Mouse (Mus musculus) small intestine, adult 10 weeks (tissue): ENCODE measurements around the gene Cacna1i. TPM values are rescaled to one million over a fixed set of nuclear protein-coding genes. Genes with fewer than 3 reads are reported as not detected.

ENCODE experiments used
- polyA plus RNA-seq: library from polyadenylated mRNA; stranded (reverse); fragments of 350-450 nt; fragmentation: Illumina TruSeq; extraction: RNeasy Lipid Tissue Mini Kit (QIAGEN cat#74804); gene quantifications from one replicate; pipeline ENCODE4 v1.2.3, GENCODE M21; 2014; ENCODE audit warnings: low replicate concordance

Cacna1i gene
- polyA plus RNA-seq: not detected

DNA sequence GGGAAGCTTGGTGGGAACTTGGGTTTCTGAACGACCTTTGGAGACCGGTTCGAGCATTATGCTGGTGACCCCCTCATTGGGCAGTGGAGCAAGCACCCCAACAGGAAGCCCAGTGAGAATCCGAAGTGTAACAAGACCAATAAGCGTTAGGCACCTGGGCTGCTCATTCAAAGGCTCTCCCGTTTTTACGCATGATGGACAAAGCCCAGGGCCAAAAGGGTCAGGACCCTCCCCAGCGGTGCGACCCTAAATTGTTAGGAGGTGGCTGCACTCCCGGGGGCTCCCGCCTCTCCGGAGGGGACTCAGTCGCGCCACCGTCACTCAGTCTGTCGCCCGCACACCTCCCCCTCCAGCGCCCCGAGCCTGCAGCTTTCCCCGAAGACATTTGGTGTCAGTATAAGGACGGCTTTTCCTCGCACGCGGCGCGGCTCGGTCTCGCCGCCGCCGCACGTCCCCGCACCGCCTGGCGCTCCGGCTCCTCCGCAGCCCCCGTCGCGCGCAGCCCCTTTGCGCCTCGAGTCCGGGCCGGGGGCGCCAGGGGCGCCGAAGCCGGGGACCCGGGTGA, at the start of gene Cacna1i:
Cacna1i (plus strand) TSS at position 388 of the 565 bp plus-strand sequence.

DNA sequence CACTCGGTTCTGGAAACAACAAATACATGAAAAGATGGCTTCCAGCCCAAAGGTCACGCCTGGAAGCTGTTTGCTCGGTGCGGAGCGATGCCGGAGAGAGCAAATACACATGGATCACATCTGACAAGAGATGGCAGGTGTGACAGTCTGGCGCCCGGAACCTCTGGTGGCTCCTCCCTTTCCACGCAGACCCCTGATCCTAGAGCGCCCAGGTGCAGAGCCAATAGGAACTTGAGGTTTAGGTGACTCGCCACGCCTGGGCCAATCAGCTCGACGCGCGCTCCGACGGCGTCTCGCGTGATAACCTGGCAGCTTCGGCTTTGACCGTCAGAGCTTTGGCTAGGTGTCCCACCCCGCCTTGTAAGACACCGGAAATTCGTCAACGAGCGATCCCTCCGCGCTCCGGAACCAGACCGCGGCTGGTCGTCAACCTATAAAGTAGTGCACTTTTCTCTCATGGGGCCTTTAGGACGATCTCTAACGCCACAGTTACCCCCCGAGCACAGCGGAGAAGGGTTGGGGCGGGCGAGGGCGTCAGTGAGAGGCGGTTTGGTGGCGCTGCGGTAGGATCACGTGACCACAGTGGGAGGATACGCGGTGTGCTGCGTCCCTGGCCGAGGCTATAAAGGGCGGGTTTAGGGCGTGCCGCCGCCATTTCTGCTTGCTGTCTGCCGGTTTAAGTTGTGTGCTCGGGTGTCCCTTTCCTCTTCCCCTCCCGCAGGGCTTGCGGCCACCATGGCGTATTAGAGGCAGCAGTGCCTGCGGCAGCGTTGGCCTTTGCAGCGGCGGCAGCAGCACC, 32.0 kb upstream of the Cacna1i start, which contains the start of gene Atf4:
Atf4 (plus strand) TSS at position 338 of the 799 bp plus-strand sequence.

DNA sequence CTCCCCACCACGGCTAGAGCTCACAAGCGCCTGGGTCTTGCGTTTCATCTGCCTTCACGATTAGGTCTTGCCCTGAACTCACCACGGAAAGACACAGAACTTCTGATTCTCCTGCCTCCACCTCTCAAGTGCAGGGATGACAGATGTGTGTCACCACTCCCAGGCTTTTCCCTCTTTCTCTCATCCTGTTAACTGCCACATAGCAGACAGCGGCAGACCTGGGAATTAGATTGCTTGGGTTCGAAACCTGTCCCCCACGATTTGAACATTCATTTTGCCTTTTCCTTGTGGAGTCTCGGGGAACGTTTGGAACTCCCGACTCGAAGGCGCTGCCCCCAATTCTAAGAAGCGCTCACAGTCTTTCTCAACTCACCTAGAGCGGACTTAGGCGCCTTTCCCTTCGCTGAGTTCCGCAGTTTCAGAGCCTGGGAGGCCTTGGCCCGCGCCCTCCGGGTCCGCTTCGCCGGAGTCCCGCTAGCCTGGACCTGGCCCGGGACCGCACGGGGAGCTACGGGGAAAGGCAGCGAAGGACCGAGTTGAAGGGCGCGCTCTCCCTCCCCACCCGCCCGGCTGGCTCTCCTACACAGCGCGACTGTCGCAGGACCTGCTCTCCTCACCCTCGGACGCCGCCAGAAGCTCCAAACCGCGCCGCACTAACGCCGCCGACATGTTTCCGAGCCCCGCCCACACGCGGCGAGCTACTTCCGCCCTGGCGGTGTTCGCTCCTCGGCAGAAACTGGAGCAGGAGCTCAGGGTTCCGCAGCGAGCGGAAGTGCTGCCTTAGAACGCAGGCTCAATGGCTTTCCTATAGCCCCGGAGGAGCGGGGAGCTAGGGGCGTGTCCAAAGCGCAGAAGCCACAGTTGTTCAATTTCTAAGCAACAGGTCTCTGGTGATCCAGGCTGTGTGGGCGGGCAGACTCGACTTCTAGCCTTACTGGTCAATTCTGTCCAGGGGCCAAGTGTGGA, 23.1 kb upstream of the Cacna1i start, which contains the start of gene Rps19bp1:
Rps19bp1 (minus strand) TSS at position 706 of the 966 bp plus-strand sequence.

Other genes with a start within 250 kb of the Cacna1i start
- 0.19 TPM for gene Syngr1, start 195.9 kb upstream of the Cacna1i start, polyA plus RNA-seq
- 80.9 TPM for gene Rpl3, start 195.4 kb upstream of the Cacna1i start, polyA plus RNA-seq
- gene Tab1, start 154.1 kb upstream of the Cacna1i start, polyA plus RNA-seq: 0.52 TPM
- gene Mgat3, start 113.5 kb upstream of the Cacna1i start, polyA plus RNA-seq: 28.1 TPM
- gene Mief1, start 53.2 kb upstream of the Cacna1i start, polyA plus RNA-seq: 26.3 TPM
- not detected for gene AC140267.1, start 51.4 kb upstream of the Cacna1i start, polyA plus RNA-seq
- 62.4 TPM for gene Atf4, start 32.1 kb upstream of the Cacna1i start, polyA plus RNA-seq
- gene Rps19bp1, start 22.9 kb upstream of the Cacna1i start, polyA plus RNA-seq: not detected